Mouse (Mus musculus) heart, embryonic 11.5 days (tissue): ENCODE data around the gene Gins1. TPM values are rescaled to one million over a fixed set of nuclear protein-coding genes. Genes with fewer than 3 reads are reported as not detected.

ENCODE experiments used
- ATAC-seq: fragments of 200-750 bp; cut with Nextera tagmentation; replicated peaks from 2 replicates; pipeline ENCODE4 v1.8.0; 2017; ENCODE audit warnings: moderate library complexity; ENCODE audit not compliant: insufficient number of reproducible peaks, low FRiP score, low TSS enrichment
- H3K27ac ChIP-seq: fragments of 300-500 bp; sonication (generic); 2 replicates; pipeline ENCODE4 v1.5.1; 2014; ENCODE audit warnings: mild to moderate bottlenecking, low read depth, low read length
- H3K27me3 ChIP-seq: fragments of 300-500 bp; sonication (generic); 2 replicates; pipeline ENCODE4 v1.6.1; 2014; ENCODE audit warnings: mild to moderate bottlenecking, low read length, mixed read lengths; ENCODE audit not compliant: control insufficient read depth, insufficient read depth
- H3K36me3 ChIP-seq: fragments of 300-500 bp; sonication (generic); 2 replicates; pipeline ENCODE4 v1.6.1; 2014; ENCODE audit warnings: mild to moderate bottlenecking, low read length, moderate library complexity, mixed read lengths; ENCODE audit not compliant: control insufficient read depth, insufficient read depth
- H3K4me1 ChIP-seq: fragments of 300-500 bp; sonication (generic); 2 replicates; pipeline ENCODE4 v1.6.1; 2014; ENCODE audit warnings: low read length; ENCODE audit not compliant: control insufficient read depth, insufficient read depth
- H3K4me2 ChIP-seq: fragments of 300-500 bp; sonication (generic); 2 replicates; pipeline ENCODE4 v1.6.1; 2014; ENCODE audit warnings: mild to moderate bottlenecking, moderate library complexity
- H3K4me3 ChIP-seq: fragments of 300-500 bp; sonication (generic); 2 replicates; pipeline ENCODE4 v1.5.1; 2014; ENCODE audit warnings: low read depth, low read length
- H3K9ac ChIP-seq: fragments of 300-500 bp; sonication (generic); 2 replicates; pipeline ENCODE4 v1.6.1; 2014; ENCODE audit warnings: mild to moderate bottlenecking, low read depth, low read length, moderate library complexity
- H3K9me3 ChIP-seq: fragments of 300-500 bp; sonication (generic); replicated peaks from 2 replicates; pipeline ENCODE4 v1.6.1; 2016; ENCODE audit warnings: low read length; ENCODE audit not compliant: control insufficient read depth
- WGBS: fragments of 180-500 bp; shearing (Covaris S2); extraction: QIAGEN DNeasy Blood & Tissue Kit; methylation state at CpG from one replicate; pipeline ENCODE4 v1.1.7; 2014; ENCODE audit not compliant: insufficient replicate concordance; 5-methylcytosine and 5-hydroxymethylcytosine counted together
- polyA plus RNA-seq: library from polyadenylated mRNA; unstranded; fragments of >200 nt; fragmentation: Nextera tagmentation; extraction: Ambion mirVana; gene quantifications from 2 replicates; pipeline ENCODE4 v1.2.1, GENCODE M21; 2014

Gene Gins1
- polyA plus RNA-seq = 37.8 and 39.0 TPM in 2 replicates

GRCm38 (mm10) chr2:150904936-150905450 is at the start of gene Gins1:
Gene Gins1, plus strand, starts transcription at chr2:150905400.
- 40% methylated on average over 9 of the region's 9 CpGs for WGBS
- H3K27me3 ChIP-seq = no peaks in the 10 kb centered on the region
- ATAC-seq = peak; percentile 27; the same call in 1 of the 2 replicates
- H3K27ac ChIP-seq = peak within 1 kb of the TSS; percentile 82
- H3K4me1 ChIP-seq = peaks cover 9% of the 10 kb centered on the region; the same call in 1 of the 2 replicates
- no peaks in the 10 kb centered on the region for H3K36me3 ChIP-seq
- H3K4me3 ChIP-seq = peak within 1 kb of the TSS; percentile 80
- no peaks in the 10 kb centered on the region for H3K9me3 ChIP-seq
- H3K4me2 ChIP-seq = peak within 1 kb of the TSS; percentile 72
- peak within 1 kb of the TSS; percentile 80 for H3K9ac ChIP-seq

GRCm38 (mm10) chr2:150858724-150859487 is 46.3 kb upstream of the Gins1 start:
- Histone ChIP-seq H3K4me1 (no peaks in the 10 kb centered on the region), H3K27me3 (no peaks in the 10 kb centered on the region), H3K9ac (no peak overlapping the region), H3K4me2 (no peak overlapping the region), H3K4me3 (no peak overlapping the region), H3K27ac (no peak overlapping the region), H3K36me3 (no peaks in the 10 kb centered on the region), H3K9me3 (no peaks in the 10 kb centered on the region)
- ATAC-seq = no peak
- WGBS = 81% methylated on average over 9 of the region's 9 CpGs

GRCm38 (mm10) chr2:150859709-150860470 is 45.3 kb upstream of the Gins1 start:
- Histone ChIP-seq H3K27me3 (no peaks in the 10 kb centered on the region), H3K9ac (no peak overlapping the region), H3K9me3 (no peaks in the 10 kb centered on the region), H3K4me2 (no peak overlapping the region), H3K4me3 (no peak overlapping the region), H3K36me3 (no peaks in the 10 kb centered on the region), H3K27ac (no peak overlapping the region), H3K4me1 (no peaks in the 10 kb centered on the region)
- no peak for ATAC-seq
- WGBS = 80% methylated on average over 11 of the region's 11 CpGs

GRCm38 (mm10) chr2:150861128-150861527 is 44.1 kb upstream of the Gins1 start:
- Histone ChIP-seq H3K36me3 (no peaks in the 10 kb centered on the region), H3K4me2 (no peak overlapping the region), H3K9ac (no peak overlapping the region), H3K9me3 (no peaks in the 10 kb centered on the region), H3K4me3 (no peak overlapping the region), H3K27ac (no peak overlapping the region), H3K27me3 (no peaks in the 10 kb centered on the region), H3K4me1 (no peaks in the 10 kb centered on the region)
- WGBS = 87% methylated on average over 2 of the region's 2 CpGs
- ATAC-seq = no peak

- WGBS = 83% methylated on average over 2 of the region's 2 CpGs
- no peak overlapping the region for H3K4me3 ChIP-seq
- H3K9me3 ChIP-seq = no peaks in the 10 kb centered on the region
- H3K4me2 ChIP-seq = no peak overlapping the region
- ATAC-seq = no peak
- no peaks in the 10 kb centered on the region for H3K36me3 ChIP-seq
- H3K9ac ChIP-seq = no peak overlapping the region
- no peaks in the 10 kb centered on the region for H3K4me1 ChIP-seq
- no peaks in the 10 kb centered on the region for H3K27me3 ChIP-seq
- H3K27ac ChIP-seq = no peak overlapping the region
Observed at GRCm38 (mm10) chr2:150867021-150867420, 38.2 kb upstream of the Gins1 start.

GRCm38 (mm10) chr2:150869446-150869845 is 35.8 kb upstream of the Gins1 start:
- Histone ChIP-seq H3K9ac (no peak overlapping the region), H3K27me3 (no peaks in the 10 kb centered on the region), H3K9me3 (no peaks in the 10 kb centered on the region), H3K4me2 (no peak overlapping the region), H3K27ac (no peak overlapping the region), H3K36me3 (no peaks in the 10 kb centered on the region), H3K4me3 (no peak overlapping the region), H3K4me1 (no peaks in the 10 kb centered on the region)
- WGBS = 81% methylated on average over 1 of the region's 1 CpGs
- no peak; the same call in 1 of the 2 replicates for ATAC-seq

GRCm38 (mm10) chr2:150874508-150874907 is 30.7 kb upstream of the Gins1 start:
- Histone ChIP-seq H3K4me3 (no peak overlapping the region), H3K4me2 (no peak overlapping the region), H3K27ac (no peak overlapping the region), H3K9me3 (no peaks in the 10 kb centered on the region), H3K4me1 (no peaks in the 10 kb centered on the region), H3K27me3 (no peaks in the 10 kb centered on the region), H3K9ac (no peak overlapping the region), H3K36me3 (no peaks in the 10 kb centered on the region)
- no peak for ATAC-seq
- WGBS = 73% methylated on average over 1 of the region's 1 CpGs

- H3K27ac ChIP-seq = no peak overlapping the region
- H3K27me3 ChIP-seq = no peaks in the 10 kb centered on the region
- H3K4me3 ChIP-seq = no peak overlapping the region
- no peak overlapping the region for H3K4me2 ChIP-seq
- no peak for ATAC-seq
- H3K9me3 ChIP-seq = no peaks in the 10 kb centered on the region
- H3K4me1 ChIP-seq = no peaks in the 10 kb centered on the region
- no peak overlapping the region for H3K9ac ChIP-seq
- whole genome bisulfite sequencing = 90% methylated on average over 1 of the region's 1 CpGs
- no peaks in the 10 kb centered on the region for H3K36me3 ChIP-seq
Observed at GRCm38 (mm10) chr2:150875226-150875625, 30.0 kb upstream of the Gins1 start.
